8 mouse cellular contexts compared by ENCODE assay signal in the genomic region with DNA sequence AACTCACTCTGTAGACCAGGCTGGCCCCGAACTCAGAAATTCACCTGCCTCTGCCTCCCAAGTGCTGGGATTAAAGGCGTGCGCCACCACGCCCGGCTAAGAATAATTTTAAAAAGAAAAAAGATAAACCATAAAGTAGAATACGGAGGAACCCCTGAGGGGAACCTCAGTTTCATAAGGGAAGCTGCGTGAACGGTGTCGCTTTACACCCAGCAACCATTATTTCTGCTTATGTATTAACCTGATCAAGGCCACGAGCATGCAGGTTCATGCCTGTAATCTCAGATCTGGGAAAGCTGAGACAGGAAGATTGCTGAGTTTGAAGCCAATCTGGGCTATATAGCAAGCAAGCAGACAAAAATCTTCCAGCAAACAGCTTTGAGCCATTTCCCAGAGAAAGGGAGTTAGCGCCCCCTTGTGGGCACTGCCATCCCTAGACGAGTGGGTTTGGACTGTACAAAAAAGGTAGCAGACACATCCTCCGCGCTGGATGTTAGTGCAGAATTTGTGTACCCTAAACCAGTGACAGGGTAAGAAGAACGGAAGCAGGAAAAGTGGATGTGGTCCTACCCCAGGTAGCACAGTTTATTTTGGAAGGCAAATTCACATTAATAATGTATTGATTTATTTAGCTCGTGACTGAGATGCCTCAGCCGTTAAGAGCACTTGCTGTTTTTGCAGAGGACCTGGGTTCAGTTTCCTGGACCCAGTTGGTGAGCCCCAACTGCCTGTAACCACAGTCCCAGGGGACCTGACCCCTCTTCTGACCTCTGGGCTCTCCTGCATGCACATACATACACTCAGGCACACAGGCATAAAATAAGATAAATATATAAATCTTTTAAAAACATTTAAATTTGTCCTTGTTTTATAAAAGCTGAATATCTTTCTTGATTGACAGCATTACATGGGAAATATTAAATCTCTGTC. TPM values are rescaled to one million over a fixed set of nuclear protein-coding genes. Genes with fewer than 3 reads are reported as not detected.
DNase-seq lines count a peak whose midpoint lies in the region; ATAC-seq lines count a peak whose summit lies in the region.

No protein-coding gene starts in this region.

- no peaks in the 10 kb centered on the region for H3K4me1 ChIP-seq in intestine, embryonic 16.5 days (ENCODE audit: control insufficient read depth, insufficient read depth, low read length)
- H3K4me1 ChIP-seq in midbrain, embryonic 12.5 days = no peaks in the 10 kb centered on the region

- 56% methylated on average over 17 of the region's 17 CpGs for WGBS in intestine, embryonic 16.5 days
- 58% methylated on average over 17 of the region's 17 CpGs for WGBS in midbrain, embryonic 12.5 days

- H3K9ac ChIP-seq in intestine, embryonic 16.5 days (ENCODE audit: low read depth, low read length) = no peak overlapping the region
- no peak overlapping the region for H3K9ac ChIP-seq in midbrain, embryonic 12.5 days (replicated peaks)

- peak; percentile 85 for ATAC-seq in activated CD4-positive, CD25-positive, alpha-beta regulatory T cell, adult 4 months
- peak; percentile 59 for ATAC-seq in intestine, embryonic 16.5 days
- ATAC-seq in midbrain, embryonic 12.5 days (ENCODE audit: low FRiP score, low read depth) = peak; percentile 63; the same call in 1 of the 2 replicates

- H3K4me3 ChIP-seq in intestine, embryonic 16.5 days (ENCODE audit: low read length) = no peak overlapping the region
- no peak overlapping the region for H3K4me3 ChIP-seq in midbrain, embryonic 12.5 days

- no peak overlapping the region for H3K27ac ChIP-seq in intestine, embryonic 16.5 days (ENCODE audit: low read length)
- H3K27ac ChIP-seq in midbrain, embryonic 12.5 days (replicated peaks) = no peak overlapping the region

- DNase-seq in cerebellum, postnatal 14 days = peak; percentile 96 to 98
- DNase-seq in frontal cortex, postnatal 36 days (ENCODE audit: low spot score in 2 of 2) = peak; percentile 91 to 93
- DNase-seq in left cerebral cortex, postnatal 36 days (ENCODE audit: low spot score in 2 of 2) = peak; percentile 81 to 87
- peak; percentile 64 for DNase-seq in skeletal muscle tissue, adult 2 months (ENCODE audit: low read depth, low spot score)
- DNase-seq in yolk sac, embryonic 10.5 days (ENCODE audit: low spot score) = peak; percentile 77

- H3K9me3 ChIP-seq in intestine, embryonic 16.5 days (ENCODE audit: control insufficient read depth, low read length) = 0 out of 2 replicates have a peak, but pooled peaks cover 4% of the 10 kb centered on the region
- 0 out of 2 replicates have a peak, but pooled peaks cover 5% of the 10 kb centered on the region for H3K9me3 ChIP-seq in midbrain, embryonic 12.5 days

- no peak overlapping the region for H3K4me2 ChIP-seq in intestine, embryonic 16.5 days (ENCODE audit: low read depth, low read length)
- H3K4me2 ChIP-seq in midbrain, embryonic 12.5 days (replicated peaks) = no peak overlapping the region

- no peaks in the 10 kb centered on the region for H3K27me3 ChIP-seq in intestine, embryonic 16.5 days (replicated peaks; ENCODE audit: control insufficient read depth, insufficient read depth, low read length)
- no peaks in the 10 kb centered on the region for H3K27me3 ChIP-seq in midbrain, embryonic 12.5 days

- intact Hi-C loops in left cerebral cortex, postnatal 36 days (cut with DNase I) = loop anchor here (5.0 to 10.0 kb wide), 3 partner anchors 46 to 169 kb away; partner anchors contain the start of gene Cnn1

- H3K36me3 ChIP-seq in intestine, embryonic 16.5 days (ENCODE audit: control insufficient read depth, insufficient read depth, low read length) = no peaks in the 10 kb centered on the region
- no peaks in the 10 kb centered on the region for H3K36me3 ChIP-seq in midbrain, embryonic 12.5 days

RNA-seq across cellular contexts. Expression of gene Acp5, which starts 7.9 kb away (rescaled TPM):
- 100 to 1,000 TPM; 208 to 219 TPM for polyA plus RNA-seq in activated CD4-positive, CD25-positive, alpha-beta regulatory T cell, adult 4 months (2017; shearing (Covaris generic))
- 78.2 and 87.5 TPM in 2 replicates for polyA plus RNA-seq in intestine, embryonic 16.5 days (2015; fragmentation: Nextera tagmentation; extraction: Ambion mirVana)
- under 1 TPM in 1 of 2 experiments, not detected in 1; 0.62 TPM for total RNA-seq in left cerebral cortex, postnatal 36 days (2021)
- 5.7 and 9.4 TPM in 2 replicates for polyA plus RNA-seq in midbrain, embryonic 12.5 days (2016; fragmentation: Nextera tagmentation; extraction: Ambion mirVana)

RNA-seq across cellular contexts. Expression of gene Pigyl, which starts 13.3 kb away (rescaled TPM):
- 10 to 100 TPM; 49.5 to 56.8 TPM for polyA plus RNA-seq in activated CD4-positive, CD25-positive, alpha-beta regulatory T cell, adult 4 months (2017; shearing (Covaris generic))
- polyA plus RNA-seq in intestine, embryonic 16.5 days (2015; fragmentation: Nextera tagmentation; extraction: Ambion mirVana) = 93.1 and 94.5 TPM in 2 replicates
- total RNA-seq in left cerebral cortex, postnatal 36 days (2021) = 10 to 100 TPM; 45.7 to 46.6 TPM
- 62.0 and 66.8 TPM in 2 replicates for polyA plus RNA-seq in midbrain, embryonic 12.5 days (2016; fragmentation: Nextera tagmentation; extraction: Ambion mirVana)

RNA-seq across cellular contexts. Expression of gene Elof1, which starts 26.4 kb away (rescaled TPM):
- 100 to 1,000 TPM in 1 of 2 experiments, 10 to 100 TPM in 1; 96.8 to 108 TPM for polyA plus RNA-seq in activated CD4-positive, CD25-positive, alpha-beta regulatory T cell, adult 4 months (2017; shearing (Covaris generic))
- polyA plus RNA-seq in intestine, embryonic 16.5 days (2015; fragmentation: Nextera tagmentation; extraction: Ambion mirVana) = 134 and 157 TPM in 2 replicates
- total RNA-seq in left cerebral cortex, postnatal 36 days (2021) = 10 to 100 TPM; 58.8 to 75.1 TPM
- polyA plus RNA-seq in midbrain, embryonic 12.5 days (2016; fragmentation: Nextera tagmentation; extraction: Ambion mirVana) = 178 and 187 TPM in 2 replicates

RNA-seq across cellular contexts. Expression of gene Cnn1, which starts 44.4 kb away (rescaled TPM):
- polyA plus RNA-seq in activated CD4-positive, CD25-positive, alpha-beta regulatory T cell, adult 4 months (2017; shearing (Covaris generic)) = not detected
- polyA plus RNA-seq in intestine, embryonic 16.5 days (2015; fragmentation: Nextera tagmentation; extraction: Ambion mirVana) = 324 and 348 TPM in 2 replicates
- total RNA-seq in left cerebral cortex, postnatal 36 days (2021) = under 1 TPM; 0.44 to 0.93 TPM
- 6.7 TPM in 2 replicates for polyA plus RNA-seq in midbrain, embryonic 12.5 days (2016; fragmentation: Nextera tagmentation; extraction: Ambion mirVana)

RNA-seq across cellular contexts. Expression of gene Zfp872, which starts 44.5 kb away (rescaled TPM):
- polyA plus RNA-seq in activated CD4-positive, CD25-positive, alpha-beta regulatory T cell, adult 4 months (2017; shearing (Covaris generic)) = under 1 TPM in 1 of 2 experiments, not detected in 1; 0.17 TPM
- polyA plus RNA-seq in intestine, embryonic 16.5 days (2015; fragmentation: Nextera tagmentation; extraction: Ambion mirVana) = 0.58 and 0.65 TPM in 2 replicates
- total RNA-seq in left cerebral cortex, postnatal 36 days (2021) = not detected
- polyA plus RNA-seq in midbrain, embryonic 12.5 days (2016; fragmentation: Nextera tagmentation; extraction: Ambion mirVana) = 0.12 and 0.24 TPM in 2 replicates
